Mouse (Mus musculus) ovary, adult 18-20 months (tissue): Measurements from ENCODE around the gene Gm17660.

ENCODE experiments used
- DNase-seq: peaks from one replicate; pipeline ENCODE4 v3.0.0; 2022; ENCODE audit warnings: low spot score, mixed read lengths

Gene Gm17660

GRCm38 (mm10) chr5:104077508-104077907 is at the start of gene Gm17660:
Gm17660 (minus strand) TSS chr5:104077608.
- DNase-seq, result no peak

- no peak for DNase-seq
Measured at GRCm38 (mm10) chr5:104126561-104127320, 49.3 kb upstream of the Gm17660 start.

GRCm38 (mm10) chr5:104124016-104124658 is 46.7 kb upstream of the Gm17660 start:
- DNase-seq, result no peak

GRCm38 (mm10) chr5:104115890-104116289 is 38.5 kb upstream of the Gm17660 start:
- DNase-seq, result no peak

GRCm38 (mm10) chr5:104115118-104115517 is 37.7 kb upstream of the Gm17660 start:
- no peak for DNase-seq

GRCm38 (mm10) chr5:104113491-104114172 is 36.2 kb upstream of the Gm17660 start, which contains the start of gene Sparcl1:
Sparcl1 (minus strand) TSS chr5:104113733.
- no peak for DNase-seq

- no peak for DNase-seq
Measured at GRCm38 (mm10) chr5:104112511-104112910, 35.1 kb upstream of the Gm17660 start.

- DNase-seq, result no peak
Measured at GRCm38 (mm10) chr5:104112016-104112415, 34.6 kb upstream of the Gm17660 start.

- DNase-seq, result no peak
Measured at GRCm38 (mm10) chr5:104110171-104110920, 32.9 kb upstream of the Gm17660 start.

- DNase-seq, result no peak
Measured at GRCm38 (mm10) chr5:104109516-104109915, 32.1 kb upstream of the Gm17660 start.

- no peak for DNase-seq
Measured at GRCm38 (mm10) chr5:104108879-104109369, 31.5 kb upstream of the Gm17660 start.

GRCm38 (mm10) chr5:104108127-104108875 is 30.9 kb upstream of the Gm17660 start:
- no peak for DNase-seq

- no peak for DNase-seq
Measured at GRCm38 (mm10) chr5:104104111-104104510, 26.7 kb upstream of the Gm17660 start.

- DNase-seq, result no peak
Measured at GRCm38 (mm10) chr5:104103171-104103570, 25.8 kb upstream of the Gm17660 start.

- DNase-seq, result no peak
Measured at GRCm38 (mm10) chr5:104101678-104102531, 24.5 kb upstream of the Gm17660 start.

GRCm38 (mm10) chr5:104096078-104096938 is 18.9 kb upstream of the Gm17660 start:
- DNase-seq, result no peak

GRCm38 (mm10) chr5:104095416-104096077 is 18.1 kb upstream of the Gm17660 start:
- no peak for DNase-seq

GRCm38 (mm10) chr5:104089751-104090150 is 12.3 kb upstream of the Gm17660 start:
- DNase-seq, result no peak

- DNase-seq, result no peak
Measured at GRCm38 (mm10) chr5:104085366-104085765, 8.0 kb upstream of the Gm17660 start.
